Mouse (Mus musculus): Measurements from ENCODE around the gene Tmem200a.
A peak's percentile ranks its signal among the peaks of the same experiment; 100 is the strongest.

Tmem200a gene

GRCm38 (mm10) chr10:26078521-26079142 is at the start of gene Tmem200a:
TSS of gene Tmem200a (minus strand) at chr10:26079052.
- peak; percentile 43 for DNase-seq

DNA sequence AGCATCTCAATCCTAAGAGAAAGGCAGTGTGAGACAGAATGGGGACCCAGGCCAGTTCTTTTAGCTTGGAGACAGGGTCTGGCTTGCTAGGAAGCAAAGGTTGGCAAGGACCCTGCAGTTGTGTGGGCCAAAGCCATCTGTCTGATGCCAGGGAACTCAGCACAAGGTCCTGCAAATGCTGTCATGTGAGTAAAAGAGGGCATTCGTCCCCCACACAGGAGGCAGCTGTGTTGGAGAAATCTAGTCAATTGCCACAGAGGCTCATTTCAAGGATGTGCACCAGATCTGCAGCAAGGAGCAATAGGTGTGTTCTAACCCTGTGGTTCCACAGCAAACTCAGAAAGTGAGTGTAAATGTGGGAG is 41.0 kb upstream of the Tmem200a start:
- no peak for DNase-seq

DNA sequence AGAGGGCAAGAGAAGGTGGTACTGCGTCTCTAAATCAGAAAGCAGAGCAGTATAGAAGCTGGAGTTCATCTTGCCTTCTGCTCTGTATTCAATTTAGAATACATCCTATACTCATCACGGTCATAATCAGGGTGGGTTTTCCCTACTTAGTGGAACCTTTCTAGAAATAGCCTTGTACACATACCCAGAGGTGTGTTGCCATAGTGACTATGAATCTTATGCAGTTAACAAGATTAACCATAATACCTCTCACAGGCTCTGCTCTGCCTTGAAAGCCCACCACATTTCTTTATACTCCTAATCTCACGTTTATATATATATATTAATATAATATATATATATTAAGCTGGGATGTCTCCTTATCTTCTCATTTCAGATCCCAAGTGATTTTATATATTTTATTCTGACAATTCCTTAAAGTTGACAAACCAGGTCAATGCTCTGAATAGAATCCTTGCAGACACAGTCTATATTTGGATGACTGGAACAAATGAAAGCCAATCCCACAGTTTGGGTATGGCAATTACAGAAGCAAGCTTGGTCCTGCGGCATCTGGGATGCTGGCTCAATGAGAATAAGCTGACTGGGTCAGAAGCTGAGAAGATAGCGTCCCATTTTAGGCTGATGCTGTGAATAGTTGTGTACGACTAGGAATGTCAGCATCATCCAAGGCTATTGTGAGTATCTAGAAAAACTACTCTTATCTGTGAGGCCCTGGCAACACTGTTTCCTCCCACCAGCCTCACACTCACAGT is 40.4 kb upstream of the Tmem200a start:
- no peak for DNase-seq

DNA sequence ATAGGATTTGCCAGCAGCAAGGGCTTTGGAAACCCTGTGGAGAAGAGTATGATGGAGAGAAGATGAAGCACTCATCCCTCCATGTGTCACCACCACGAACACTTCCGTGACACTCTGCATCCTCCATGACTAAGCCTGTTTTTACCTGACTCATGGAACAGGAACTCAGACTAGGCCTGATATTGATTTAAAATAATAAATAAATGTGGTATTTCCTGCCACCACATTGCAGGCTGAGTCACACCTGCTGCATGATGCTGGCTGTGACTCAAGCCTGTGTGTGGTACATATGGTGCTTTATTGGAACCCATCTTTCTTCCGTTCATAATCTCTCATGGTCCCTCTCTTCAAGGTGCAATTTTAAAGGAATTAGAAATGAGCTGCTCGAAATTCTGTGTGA is 35.6 kb upstream of the Tmem200a start:
- DNase-seq = no peak

- no peak for DNase-seq
Observed at GRCm38 (mm10) chr10:26103330-26103982, 24.6 kb upstream of the Tmem200a start.

DNA sequence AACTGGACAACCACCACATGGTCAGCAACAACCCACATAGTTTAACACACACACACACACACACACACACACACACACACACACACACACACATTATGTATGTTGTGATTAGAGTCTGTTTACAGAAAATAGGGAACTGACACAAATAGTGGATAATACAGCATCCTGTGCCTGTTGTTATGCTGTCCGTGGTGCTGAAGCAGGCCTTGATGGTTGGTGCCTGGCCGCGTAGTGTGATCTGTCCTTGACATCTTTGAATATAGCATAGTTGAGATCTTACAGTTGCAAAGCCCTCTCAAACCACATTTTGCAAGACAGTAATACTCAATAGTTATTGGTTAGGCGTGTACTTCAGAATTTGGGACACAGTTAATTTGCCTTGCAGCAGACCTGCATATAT is 3.2 kb upstream of the Tmem200a start:
- DNase-seq = no peak

DNA sequence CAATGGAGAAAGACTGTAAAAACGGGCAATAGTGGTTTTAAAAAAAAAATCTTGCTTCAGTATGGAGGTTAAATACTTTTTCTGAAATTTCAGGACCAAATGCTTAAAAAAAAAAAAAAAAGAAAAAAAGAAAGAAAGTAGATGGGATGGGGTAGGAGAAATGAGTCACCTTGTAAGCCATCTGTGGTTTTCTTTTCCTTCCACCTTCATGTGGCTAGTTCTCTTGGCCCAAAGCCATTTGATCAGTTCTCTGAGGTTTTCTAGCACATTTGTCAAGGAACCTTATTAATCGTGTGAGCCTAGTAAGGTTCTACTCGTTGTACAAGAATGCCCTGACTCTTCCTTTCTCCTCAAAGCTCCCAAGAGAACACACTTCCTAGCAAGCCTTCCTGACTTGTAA is 826 bp upstream of the Tmem200a start:
- DNase-seq = no peak

DNA sequence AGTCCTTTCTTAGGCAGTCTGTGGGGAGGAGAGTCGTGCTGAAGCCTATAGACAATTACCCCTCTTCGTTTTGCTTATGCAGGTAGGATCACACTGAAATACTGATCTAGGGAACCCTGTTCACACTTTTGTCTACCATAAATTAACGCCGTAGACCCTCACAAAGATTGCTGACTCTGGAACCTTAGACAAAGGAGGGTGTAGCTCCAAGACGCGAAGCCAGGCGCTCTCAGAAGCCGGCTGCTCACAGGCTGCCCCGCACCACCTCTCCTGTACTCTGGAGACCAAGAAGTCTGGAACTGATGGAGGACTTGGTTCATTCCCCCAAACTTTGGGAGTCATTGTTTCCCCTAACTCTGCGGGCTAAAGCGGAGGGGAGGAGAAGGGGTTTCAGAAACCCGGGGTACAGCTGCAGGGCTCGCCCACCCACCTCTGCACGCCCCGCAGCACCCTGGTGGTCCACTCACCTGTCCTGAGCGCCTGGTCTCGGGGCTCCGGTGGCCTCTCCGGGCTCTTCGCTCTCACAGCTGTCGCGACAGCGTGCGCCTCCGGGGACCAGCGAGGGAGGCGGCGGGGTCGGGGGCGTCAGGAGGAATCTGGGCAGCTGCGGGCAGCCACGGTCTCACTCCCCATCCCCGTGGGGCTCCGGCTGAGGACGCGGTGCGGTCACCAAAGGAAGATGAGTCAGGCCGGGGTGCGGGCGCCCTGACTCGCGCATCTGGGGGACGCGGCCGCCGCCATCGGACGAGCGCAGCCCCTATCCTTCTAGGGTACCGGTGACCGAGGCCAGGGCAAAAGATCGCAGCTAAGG is 976 bp downstream of the Tmem200a start, which contains the start of gene Gm9767:
Gm9767 (plus strand) TSS at position 585 of the 811 bp plus-strand sequence.
- DNase-seq = peak; percentile 4

GRCm38 (mm10) chr10:26076949-26077348 is 1.9 kb downstream of the Tmem200a start:
- DNase-seq = no peak

- no peak for DNase-seq
Observed at GRCm38 (mm10) chr10:26071986-26072385, 6.9 kb downstream of the Tmem200a start.

DNA sequence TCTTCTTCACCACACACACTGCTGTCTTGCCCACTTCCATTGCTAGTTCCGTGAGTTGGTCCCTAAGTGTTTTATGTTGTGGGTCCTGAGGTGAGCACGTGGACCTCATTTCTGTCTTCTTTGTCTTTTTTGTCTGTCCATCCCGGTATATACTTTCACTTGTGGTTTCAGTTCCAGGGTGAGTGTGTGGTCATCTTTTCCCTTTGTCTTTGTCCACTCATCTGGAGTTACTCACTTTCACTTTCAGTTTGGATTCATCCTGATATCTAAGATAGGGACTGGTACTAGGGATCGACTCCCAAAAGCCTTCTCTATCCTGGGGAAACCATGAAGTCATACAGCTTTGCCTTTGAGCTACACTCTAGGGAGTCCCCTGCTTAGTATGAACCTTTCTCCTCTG is 15.8 kb downstream of the Tmem200a start:
- DNase-seq = no peak

DNA sequence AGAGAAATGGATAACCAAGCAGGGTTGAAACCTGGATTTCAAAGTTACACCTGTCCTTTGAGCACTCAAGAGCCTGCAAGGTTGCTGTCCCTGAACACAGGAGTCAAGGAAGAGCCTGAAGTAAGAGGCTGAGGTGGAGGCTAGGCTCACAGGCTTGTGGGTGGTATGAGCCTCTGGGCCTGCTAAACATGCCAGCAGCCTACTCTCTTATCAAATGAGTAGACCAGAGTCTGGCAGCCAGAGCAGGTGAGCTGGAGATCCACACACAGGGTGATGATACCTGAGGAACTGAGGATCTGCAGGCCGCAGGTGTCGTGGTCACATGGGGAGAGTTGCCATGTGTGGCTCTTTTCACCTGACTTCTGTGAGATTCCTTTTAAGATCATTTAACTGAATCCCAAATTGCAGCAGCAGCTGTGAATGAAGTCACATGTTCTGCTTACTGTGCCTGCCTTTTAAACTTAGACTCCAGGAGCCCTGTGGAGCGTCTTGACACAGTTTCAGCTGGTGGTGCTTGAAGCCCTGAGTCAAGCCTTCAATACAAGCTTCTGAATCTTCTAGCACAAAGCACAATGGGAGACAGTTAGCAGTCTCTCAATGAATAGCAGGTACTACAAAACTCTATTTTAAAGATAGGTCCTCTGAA is 19.1 kb downstream of the Tmem200a start:
- no peak for DNase-seq

DNA sequence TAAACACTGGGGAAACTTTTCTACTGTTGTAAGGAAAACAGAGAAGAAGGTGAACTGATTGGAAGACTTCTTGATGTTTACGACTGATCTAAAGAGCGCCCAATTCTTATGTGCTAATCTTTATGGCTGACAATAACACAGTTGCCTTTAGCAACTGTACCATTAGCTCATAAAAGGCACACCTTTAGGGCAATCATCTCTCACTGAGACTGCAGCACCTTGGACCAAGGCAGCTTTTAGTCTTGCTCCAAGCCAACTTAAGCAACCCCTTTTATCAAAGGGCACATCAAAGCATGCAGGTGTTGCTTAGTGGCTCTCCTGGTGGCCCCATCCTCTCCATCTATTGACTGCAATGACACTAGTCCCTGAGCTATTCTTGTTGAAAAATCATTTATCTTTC is 27.7 kb downstream of the Tmem200a start:
- no peak for DNase-seq

DNA sequence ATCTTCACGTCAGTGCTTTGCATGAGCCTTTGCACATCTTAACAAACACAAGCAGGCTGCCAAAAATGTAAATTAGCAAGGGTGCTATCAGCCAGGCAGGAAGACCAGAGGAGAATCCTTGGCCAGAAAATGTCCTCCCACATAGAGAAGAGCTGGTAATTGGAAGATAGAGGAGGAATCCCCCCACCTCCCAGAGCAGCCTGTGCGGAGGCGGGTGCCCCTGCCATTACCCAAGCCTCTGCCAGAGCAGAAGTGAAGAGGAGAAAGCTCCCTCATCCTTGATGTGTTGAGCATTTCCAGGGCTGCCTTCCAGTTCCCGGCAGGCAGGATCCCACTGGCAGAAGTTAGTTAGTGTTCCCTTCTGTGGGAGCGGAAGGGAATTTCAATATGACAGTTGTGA is 43.9 kb downstream of the Tmem200a start:
- peak; percentile 12 for DNase-seq

DNA sequence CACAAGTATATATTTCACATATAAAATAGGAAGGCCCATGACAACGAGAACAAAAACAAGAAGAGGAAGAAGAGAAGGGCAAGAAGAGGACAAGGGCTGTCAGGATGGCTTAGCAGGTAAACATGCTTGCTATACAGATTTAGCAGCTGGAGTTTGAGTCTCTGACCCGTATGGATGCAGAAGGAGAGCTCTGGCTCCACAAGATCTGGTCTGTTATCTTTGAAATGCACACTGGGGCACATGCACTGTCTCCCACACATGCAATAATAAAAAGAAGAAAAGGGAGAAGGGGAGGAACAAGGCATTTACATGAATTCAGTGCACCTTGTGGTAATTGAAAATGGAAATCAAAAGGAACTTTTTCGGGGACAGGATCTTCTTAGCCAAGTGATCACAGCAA is 60.1 kb downstream of the Tmem200a start:
- DNase-seq = no peak

DNA sequence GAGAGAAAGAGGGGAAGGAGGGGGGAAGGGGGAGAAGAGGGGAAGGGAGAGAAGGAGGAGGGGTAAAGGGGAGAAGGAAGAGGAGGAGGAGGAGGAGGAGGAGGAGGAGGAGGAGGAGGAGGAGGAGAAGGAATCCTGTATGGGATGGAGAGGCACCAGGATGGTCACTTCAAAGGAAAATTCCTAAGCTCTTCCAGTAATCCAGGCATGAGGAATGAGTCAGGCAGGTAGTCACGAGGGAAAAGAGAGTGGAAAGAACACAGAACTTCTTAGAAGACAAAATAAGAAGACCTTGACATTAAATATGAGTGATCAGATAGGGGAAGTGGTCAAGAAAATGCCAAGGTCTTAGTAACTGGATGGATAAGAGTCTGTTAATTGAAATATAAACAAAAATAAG is 64.6 kb downstream of the Tmem200a start:
- no peak for DNase-seq

DNA sequence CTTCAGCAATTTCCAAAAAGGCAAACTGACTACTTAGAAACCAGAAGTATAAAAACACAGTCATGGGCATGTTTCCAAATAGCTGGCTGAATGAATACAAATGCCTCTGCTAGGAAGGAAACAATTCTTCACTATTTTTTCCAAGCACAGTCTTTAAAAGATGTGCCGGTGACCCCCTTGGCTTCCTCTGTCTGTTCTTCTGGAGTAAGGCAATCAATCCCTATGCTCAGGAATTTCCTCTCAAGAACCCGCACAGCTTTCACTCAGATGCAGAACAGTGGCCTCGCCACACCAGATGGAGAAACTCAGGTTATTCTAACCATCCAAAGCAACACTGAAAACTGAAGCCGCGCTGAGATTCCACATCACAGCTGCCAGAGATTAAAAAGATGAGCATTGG is 69.9 kb downstream of the Tmem200a start:
- no peak for DNase-seq

DNA sequence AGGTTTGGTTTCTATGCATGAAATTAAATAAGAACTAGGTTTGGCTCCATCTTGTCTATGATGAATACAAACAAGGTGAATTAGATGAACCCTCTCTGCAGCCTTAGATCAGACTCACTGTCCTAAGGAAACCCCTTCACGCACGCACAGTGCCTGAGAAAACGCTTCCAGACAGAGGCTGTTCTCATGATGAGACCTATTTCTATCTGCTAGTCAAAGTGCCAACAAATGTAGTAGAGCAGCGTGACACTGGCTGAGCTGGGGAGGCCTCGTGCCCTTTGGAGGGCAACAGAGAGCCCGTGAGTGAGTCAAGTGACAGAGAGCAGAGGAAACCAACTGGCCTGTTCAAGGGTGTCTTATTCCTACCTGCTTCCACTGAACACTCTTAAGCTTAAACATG is 73.4 kb downstream of the Tmem200a start:
- no peak for DNase-seq

DNA sequence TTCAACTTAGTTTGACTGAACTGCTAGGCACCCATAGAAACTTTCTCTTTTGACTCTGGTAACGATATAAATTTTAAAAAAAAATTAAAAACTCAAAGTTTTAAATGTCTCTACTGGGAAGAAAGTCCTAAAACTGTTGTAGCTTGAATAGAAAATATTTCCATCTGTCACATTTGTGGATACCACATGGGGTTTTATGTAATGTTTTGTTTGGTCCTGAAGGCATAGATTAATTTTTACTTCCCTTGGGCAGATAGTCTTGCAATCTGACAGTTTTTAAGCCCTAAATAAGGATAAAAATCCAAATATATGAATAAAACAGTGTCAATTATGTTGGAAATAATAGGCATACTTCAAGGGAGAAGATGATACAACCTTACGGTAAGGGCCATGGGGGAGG is 78.0 kb downstream of the Tmem200a start:
- DNase-seq = no peak

GRCm38 (mm10) chr10:25999291-25999930 is 79.4 kb downstream of the Tmem200a start:
- no peak for DNase-seq

DNA sequence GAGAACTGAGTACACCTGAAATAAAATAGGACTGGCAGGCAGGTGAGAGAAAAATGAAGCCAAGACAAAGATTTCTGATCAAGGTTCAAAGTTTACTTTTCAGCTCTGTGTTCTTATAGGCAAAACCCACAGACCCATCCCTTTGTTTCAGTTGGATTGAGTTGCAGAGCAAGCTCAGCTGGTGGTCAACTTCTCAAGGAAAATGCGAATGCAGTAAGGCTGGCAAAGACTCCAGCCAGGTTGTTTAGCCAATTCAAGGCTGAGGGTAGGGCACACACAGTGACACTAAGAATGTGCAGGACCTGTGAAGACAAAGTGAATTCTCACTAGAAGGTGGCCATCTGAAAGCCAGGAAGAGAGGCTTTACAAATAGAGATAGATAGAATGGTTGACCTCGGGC is 94.8 kb downstream of the Tmem200a start:
- DNase-seq = no peak

- DNase-seq = no peak
Observed at GRCm38 (mm10) chr10:25982617-25983016, 96.2 kb downstream of the Tmem200a start.
